Mouse (Mus musculus) CH12.LX (cell line): Measurements from ENCODE around the gene Ppp1r27. TPM values are rescaled to one million over a fixed set of nuclear protein-coding genes. Genes with fewer than 3 reads are reported as not detected.

ENCODE experiments used
- DNase-seq: peaks from one replicate; pipeline ENCODE4 v3.0.0-alpha.2; 2013; ENCODE audit errors: extremely low read depth
- H3K27ac ChIP-seq: 2 replicates; pipeline ENCODE4 v1.5.1; 2012; ENCODE audit warnings: low read depth, mild to moderate bottlenecking, control low read depth, moderate library complexity; ENCODE audit not compliant: insufficient read depth
- H3K27me3 ChIP-seq: replicated peaks from 2 replicates; pipeline ENCODE3; 2012; ENCODE audit warnings: inconsistent platforms
- H3K36me3 ChIP-seq, 2 experiments: replicated peaks in 1 of 2; 2 replicates each; pipeline versions ENCODE3 to v1.6.1; 2012; ENCODE audit warnings: inconsistent platforms in 1 of 2, low read length in 1 of 2, mild to moderate bottlenecking in 1 of 2, mixed read lengths in 1 of 2, moderate library complexity in 1 of 2; ENCODE audit not compliant: control insufficient read depth in 1 of 2, insufficient read depth in 1 of 2
- H3K4me1 ChIP-seq, 2 experiments: 2 replicates each; pipeline ENCODE4 v1.6.1; 2012; ENCODE audit warnings: inconsistent platforms in 1 of 2, moderate library complexity in 1 of 2; ENCODE audit not compliant: insufficient read depth in 2 of 2, control insufficient read depth in 1 of 2
- H3K4me2 ChIP-seq: 2 replicates; pipeline ENCODE4 v1.6.1; 2012; ENCODE audit warnings: low read depth, mild to moderate bottlenecking, control low read depth; ENCODE audit not compliant: poor library complexity, insufficient read depth, severe bottlenecking
- H3K4me3 ChIP-seq, 3 experiments: fragments of 150-350 bp in 1 of 3; sonication (generic) in 1 of 3; replicated peaks in 1 of 3; 2 replicates each; pipeline versions ENCODE3 to v1.5.1; 2011 to 2012; ENCODE audit warnings: low read depth in 2 of 3, low read length in 2 of 3, mild to moderate bottlenecking in 2 of 3, moderate library complexity in 2 of 3, control low read depth in 1 of 3, improper control_type of control experiment in 1 of 3, inconsistent platforms in 1 of 3, mixed read lengths in 1 of 3; ENCODE audit not compliant: poor library complexity in 1 of 3
- H3K79me2 ChIP-seq: replicated peaks from 2 replicates; pipeline ENCODE4 v1.6.1; 2012; ENCODE audit warnings: mild to moderate bottlenecking, moderate library complexity; ENCODE audit not compliant: control insufficient read depth, poor library complexity, insufficient read depth, severe bottlenecking; ENCODE audit errors: extremely low read depth
- H3K9ac ChIP-seq: 2 replicates; pipeline ENCODE4 v1.6.1; 2012; ENCODE audit warnings: low read depth, mild to moderate bottlenecking, control low read depth, moderate library complexity; ENCODE audit not compliant: insufficient read depth
- H3K9me3 ChIP-seq: replicated peaks from 2 replicates; pipeline ENCODE3; 2012; ENCODE audit warnings: low read length, inconsistent platforms, mixed read lengths
- BHLHE40 ChIP-seq: IDR thresholded peaks from 2 replicates; pipeline ENCODE4 v1.6.1; 2011; ENCODE audit warnings: mild to moderate bottlenecking, low read depth, low read length, improper control_type of control experiment
- CHD1 ChIP-seq: IDR thresholded peaks from 2 replicates; pipeline ENCODE4 v1.6.1; 2012; ENCODE audit warnings: low read depth, low read length, improper control_type of control experiment, inconsistent platforms
- CHD2 ChIP-seq: IDR thresholded peaks from 2 replicates; pipeline ENCODE4 v1.6.1; 2011; ENCODE audit warnings: low read length, improper control_type of control experiment
- CTCF ChIP-seq, 2 experiments: IDR thresholded peaks in 1 of 2; conservative IDR thresholded peaks in 1 of 2; 2 replicates each; pipeline ENCODE4 v1.5.1; 2011 to 2012; ENCODE audit warnings: low read depth in 2 of 2, low read length in 2 of 2, improper control_type of control experiment in 1 of 2, inconsistent platforms in 1 of 2, mild to moderate bottlenecking in 1 of 2, moderate library complexity in 1 of 2
- E2F4 ChIP-seq: IDR thresholded peaks from 2 replicates; pipeline ENCODE4 v1.6.1; 2011; ENCODE audit warnings: low read depth, low read length, improper control_type of control experiment; ENCODE audit not compliant: insufficient replicate concordance
- EP300 ChIP-seq: IDR thresholded peaks from 2 replicates; pipeline ENCODE4 v1.6.1; 2011; ENCODE audit warnings: low read length, improper control_type of control experiment
- ETS1 ChIP-seq: conservative IDR thresholded peaks from 2 replicates; pipeline ENCODE4 v1.6.1; 2012; ENCODE audit warnings: low read depth, mild to moderate bottlenecking, inconsistent platforms, low read length, improper control_type of control experiment, moderate library complexity
- GABPA ChIP-seq: IDR thresholded peaks from 2 replicates; pipeline ENCODE4 v1.6.1; 2012; ENCODE audit warnings: low read depth, low read length, improper control_type of control experiment, inconsistent platforms; ENCODE audit not compliant: insufficient replicate concordance
- JUN ChIP-seq: IDR thresholded peaks from 2 replicates; pipeline ENCODE4 v1.6.1; 2011; ENCODE audit warnings: low read depth, mild to moderate bottlenecking, low read length, improper control_type of control experiment, moderate library complexity; ENCODE audit not compliant: insufficient read depth
- JUND ChIP-seq: conservative IDR thresholded peaks from 2 replicates; pipeline ENCODE4 v1.6.1; 2011; ENCODE audit warnings: low read depth, low read length, improper control_type of control experiment
- KAT2A ChIP-seq: IDR thresholded peaks from 2 replicates; pipeline ENCODE4 v1.6.1; 2012; ENCODE audit warnings: low read length, improper control_type of control experiment, inconsistent platforms; ENCODE audit not compliant: insufficient replicate concordance
- MAFK ChIP-seq: IDR thresholded peaks from 2 replicates; pipeline ENCODE4 v1.6.1; 2011; ENCODE audit warnings: low read length, improper control_type of control experiment; ENCODE audit not compliant: insufficient replicate concordance
- MAX ChIP-seq: IDR thresholded peaks from 2 replicates; pipeline ENCODE4 v1.6.1; 2011; ENCODE audit warnings: low read length, improper control_type of control experiment
- MAZ ChIP-seq: IDR thresholded peaks from 2 replicates; pipeline ENCODE4 v1.6.1; 2012; ENCODE audit warnings: low read depth, mild to moderate bottlenecking, inconsistent platforms, low read length, improper control_type of control experiment, moderate library complexity
- MYC ChIP-seq: IDR thresholded peaks from 2 replicates; pipeline ENCODE4 v1.6.1; 2011; ENCODE audit warnings: low read depth, mild to moderate bottlenecking, improper control_type of control experiment, low read length
- NRF1 ChIP-seq: IDR thresholded peaks from 2 replicates; pipeline ENCODE4 v1.6.1; 2014; ENCODE audit warnings: low read depth, mild to moderate bottlenecking, inconsistent platforms, low read length, improper control_type of control experiment, moderate library complexity
- PAX5 ChIP-seq: IDR thresholded peaks from 2 replicates; pipeline ENCODE4 v1.6.1; 2012; ENCODE audit warnings: low read length, inconsistent platforms, mixed read lengths
- POLR2A ChIP-seq: IDR thresholded peaks from 2 replicates; pipeline ENCODE4 v1.6.1; 2011; ENCODE audit warnings: low read depth, mild to moderate bottlenecking, improper control_type of control experiment, low read length
- POLR2AphosphoS2 ChIP-seq: IDR thresholded peaks from 2 replicates; pipeline ENCODE4 v1.6.1; 2011; ENCODE audit warnings: low read depth, low read length, improper control_type of control experiment
- RAD21 ChIP-seq: IDR thresholded peaks from 2 replicates; pipeline ENCODE4 v1.6.1; 2011; ENCODE audit warnings: low read depth, mild to moderate bottlenecking, low read length, improper control_type of control experiment, moderate library complexity
- SIN3A ChIP-seq: IDR thresholded peaks from 2 replicates; pipeline ENCODE4 v1.6.1; 2012; ENCODE audit warnings: low read length, improper control_type of control experiment, inconsistent platforms
- SMC3 ChIP-seq: IDR thresholded peaks from 2 replicates; pipeline ENCODE4 v1.6.1; 2011; ENCODE audit warnings: low read depth, low read length, improper control_type of control experiment
- TBP ChIP-seq: conservative IDR thresholded peaks from 2 replicates; pipeline ENCODE4 v1.6.1; 2011; ENCODE audit warnings: low read depth, low read length, improper control_type of control experiment
- TCF12 ChIP-seq: IDR thresholded peaks from 2 replicates; pipeline ENCODE4 v1.6.1; 2014; ENCODE audit warnings: low read depth, mild to moderate bottlenecking, inconsistent platforms, low read length, improper control_type of control experiment
- USF1 ChIP-seq: IDR thresholded peaks from 2 replicates; pipeline ENCODE4 v1.6.1; 2014; ENCODE audit warnings: low read depth, mild to moderate bottlenecking, inconsistent platforms, low read length, improper control_type of control experiment
- USF2 ChIP-seq: conservative IDR thresholded peaks from 2 replicates; pipeline ENCODE4 v1.6.1; 2011; ENCODE audit warnings: low read depth, low read length, improper control_type of control experiment
- ZMIZ1 ChIP-seq: IDR thresholded peaks from 2 replicates; pipeline ENCODE4 v1.6.1; 2012; ENCODE audit warnings: low read depth, mild to moderate bottlenecking, inconsistent platforms, low read length, improper control_type of control experiment
- ZNF384 ChIP-seq: IDR thresholded peaks from 2 replicates; pipeline ENCODE4 v1.6.1; 2012; ENCODE audit warnings: low read depth, low read length, improper control_type of control experiment, inconsistent platforms
- dilution Hi-C: fragments of 300-500 bp; cut with MboI; formaldehyde crosslinking; loops from 2 replicates; pipeline ENCODE4 v1.14.3; 2020; ENCODE audit warnings: low sequenced_read_pairs; ENCODE audit not compliant: extremely low pct_unique_long_range_greater_than_20kb, extremely low pct_ligation_motif_present
- in situ Hi-C: fragments of 300-500 bp; cut with MboI; formaldehyde crosslinking; loops from 3 replicates; pipeline ENCODE4 v1.14.3; 2019; ENCODE audit warnings: low sequenced_read_pairs, low pct_ligation_motif_present, low pct_unique_long_range_greater_than_20kb, mixed read lengths
- polyA plus RNA-seq: library from polyadenylated mRNA; unstranded; fragments of >175 nt; gene quantifications from 2 replicates; pipeline ENCODE4 v1.2.1, GENCODE M21; 2012; ENCODE audit warnings: low read depth; ENCODE audit not compliant: insufficient read length
- total RNA-seq, 2 experiments: library from RNA; depleted of rRNA; stranded (reverse); fragments of 300-350 nt in 1 of 2; fragments of >200 nt in 1 of 2; gene quantifications; 2 replicates each; pipeline ENCODE4 v1.2.3; 2012 to 2014

Ppp1r27 gene
- total and polyA plus RNA-seq, 3 experiments, result not detected

GRCm38 (mm10) chr11:120582268-120582981, 31.5 kb upstream of the Ppp1r27 start:
- Histone ChIP-seq H3K4me1 (peaks cover 11 to 40% of the 10 kb centered on the region in 2 experiments), H3K4me2 (peak overlapping the region; percentile 74), H3K4me3 (peak overlapping the region; percentile 61 to 85 (median 77)), H3K36me3 (peaks cover 50 to 64% of the 10 kb centered on the region in 2 experiments), H3K9ac (peak overlapping the region; percentile 93), H3K27ac (peak overlapping the region; percentile 89), H3K27me3 (no peaks in the 10 kb centered on the region), H3K79me2 (peaks cover 27% of the 10 kb centered on the region), H3K9me3 (peaks cover 4% of the 10 kb centered on the region)
- dilution Hi-C loops, result no loop called here
- in situ Hi-C loops, result no loop called here
- DNase-seq, result peak; percentile 75
- TF ChIP-seq POLR2A (0 out of 2 replicates have a peak, but pooled peaks have one; percentile 5), ZMIZ1 (no peak), MAX (peak; percentile 86), E2F4 (no peak), ZNF384 (no peak), MAZ (no peak), JUND (no peak), BHLHE40 (peak; percentile 67), PAX5 (no peak), TBP (0 out of 2 replicates have a peak, but pooled peaks have one; percentile 45), NRF1 (no peak), SIN3A (no peak; the same call in 1 of the 2 replicates), CTCF (conservative IDR thresholded peaks at IDR 0.05 in 1 of 2, IDR thresholded peaks at IDR 0.05 in 1 of 2; ENCODE audit: low read depth in 2 of 2, low read length in 2 of 2) (peak; percentile 65 to 81), MAFK (no peak), ETS1 (no peak), CHD1 (no peak), RAD21 (peak; percentile 44), CHD2 (no peak), USF1 (peak; percentile 69), KAT2A (no peak), POLR2AphosphoS2 (0 out of 2 replicates have a peak, but pooled peaks have one; percentile 27), EP300 (0 out of 2 replicates have a peak, but pooled peaks have one; percentile 2), GABPA (no peak), JUN (no peak), SMC3 (peak; percentile 6; the same call in 1 of the 2 replicates), USF2 (peak; percentile 82), TCF12 (peak; percentile 34; the same call in 1 of the 2 replicates), MYC (peak; percentile 58; the same call in 1 of the 2 replicates)
